Mouse (Mus musculus) olfactory bulb, adult 2 months (tissue): ENCODE measurements around the gene Ppt2.

Source experiments
- CTCF ChIP-seq: fragments of 200-500 bp; IDR thresholded peaks from 2 replicates; pipeline ENCODE4 v1.5.1; 2012; ENCODE audit warnings: low read depth, mild to moderate bottlenecking, low read length, moderate library complexity; ENCODE audit not compliant: insufficient read depth
- POLR2A ChIP-seq: fragments of 200-500 bp; IDR thresholded peaks from 2 replicates; pipeline ENCODE4 v1.6.1; 2012; ENCODE audit warnings: mild to moderate bottlenecking, low read depth, low read length, moderate library complexity; ENCODE audit not compliant: insufficient read depth

DNA sequence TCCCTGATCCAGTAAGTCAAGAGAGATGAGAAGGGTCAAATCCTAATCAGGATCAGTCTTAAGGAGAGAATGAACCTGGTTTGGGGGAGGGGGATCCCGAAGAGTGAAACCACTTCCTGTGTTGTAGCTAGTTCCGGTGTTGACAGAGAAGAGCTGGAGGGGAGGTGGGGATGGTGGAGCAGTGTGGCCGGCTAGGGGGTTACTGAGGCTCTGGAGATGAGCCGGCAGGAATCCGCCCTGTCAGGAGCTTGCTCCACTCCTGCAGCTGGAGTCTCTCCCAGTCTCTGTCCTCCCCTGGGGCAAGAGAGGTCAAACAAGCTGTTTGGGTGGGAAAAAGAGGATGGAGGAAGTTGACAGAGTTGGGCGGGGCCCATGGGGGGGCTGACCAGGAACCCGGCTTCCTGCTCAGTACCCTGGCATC is 38.6 kb downstream of the Ppt2 start, which contains the start of gene Gpsm3:
- TF ChIP-seq CTCF (no peak), POLR2A (no peak)
